Comparison of ENCODE assay signal across 22 mouse cellular contexts in the genomic region with DNA sequence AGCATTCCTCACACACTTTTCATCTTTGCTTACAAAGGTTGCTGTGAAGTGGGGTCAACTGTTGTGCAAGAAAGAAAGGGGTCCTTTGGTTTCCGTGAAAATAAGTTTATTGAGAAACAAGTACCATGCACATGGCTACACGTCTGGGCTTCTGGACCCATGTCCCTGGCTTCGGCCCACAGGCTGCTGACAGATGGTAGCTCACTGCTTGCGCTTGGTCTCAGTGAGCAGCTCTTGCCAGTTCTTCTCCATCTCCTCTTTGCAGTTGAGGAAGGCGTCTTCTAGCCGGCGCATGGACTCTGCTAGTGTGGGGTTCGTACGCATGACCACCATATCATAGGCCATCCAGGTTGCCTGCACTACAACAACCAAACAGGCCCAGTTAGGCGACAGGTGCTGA. TPM values are rescaled to one million over a fixed set of nuclear protein-coding genes. Genes with fewer than 3 reads are reported as not detected.
"Had no signal": no experiment of that assay in that cellular context is flagged by ENCODE, and none has a peak within 500 bp of the region (broad histone marks: within the 10 kb centered on the region; RNA-seq: fewer than 3 reads in every experiment).

No protein-coding gene starts in this region.

- H3K4me3 ChIP-seq: lung, embryonic 15.5 days; midbrain, embryonic 10.5 days; midbrain, embryonic 12.5 days; myocyte; neural tube, embryonic 13.5 days; neural tube, embryonic 15.5 days; stomach, embryonic 15.5 days had no signal

- H3K27me3 ChIP-seq: neural tube, embryonic 15.5 days; stomach, embryonic 15.5 days had no signal

- H3K4me1 ChIP-seq: lung, embryonic 15.5 days; midbrain, embryonic 12.5 days; neural tube, embryonic 13.5 days; neural tube, embryonic 15.5 days; stomach, embryonic 15.5 days had no signal

- ATAC-seq: lung, postnatal 0 days; midbrain, embryonic 16.5 days had no signal

- H3K27ac ChIP-seq: lung, embryonic 15.5 days; macrophage; midbrain, embryonic 10.5 days; midbrain, embryonic 12.5 days; neural tube, embryonic 13.5 days; neural tube, embryonic 15.5 days; stomach, embryonic 15.5 days; stomach, postnatal 0 days had no signal

- DNase-seq: lung, adult 2 months; lung, postnatal 14 days; lung, postnatal 36 days; midbrain, embryonic 14.5 days; right cerebral cortex, postnatal 14 days; thymus, adult 2 months; thymus, postnatal 25 days; thymus, postnatal 4 days had no signal

RNA-seq across cellular contexts. Expression of gene Klhdc7b, which starts 5.4 kb away (rescaled TPM):
- polyA plus RNA-seq: lung, embryonic 15.5 days; lung, postnatal 0 days; macrophage; midbrain, embryonic 10.5 days; midbrain, embryonic 12.5 days; midbrain, embryonic 14.5 days; myocyte; neural tube, embryonic 11.5 days; neural tube, embryonic 13.5 days; spleen, adult 2 months; stomach, embryonic 15.5 days; stomach, postnatal 0 days; urinary bladder, adult 2 months had no signal

RNA-seq across cellular contexts. Expression of gene Odf3b, which starts 11.0 kb away (rescaled TPM):
- polyA plus RNA-seq: macrophage, myocyte had no signal

RNA-seq across cellular contexts. Expression of gene Syce3, which starts 20.2 kb away (rescaled TPM):
- polyA plus RNA-seq: lung, adult 2 months; lung, embryonic 15.5 days; lung, postnatal 0 days; macrophage; midbrain, embryonic 10.5 days; midbrain, embryonic 12.5 days; midbrain, embryonic 14.5 days; midbrain, embryonic 16.5 days; myocyte; neural tube, embryonic 11.5 days; neural tube, embryonic 13.5 days; neural tube, embryonic 15.5 days; spleen, adult 2 months; stomach, embryonic 15.5 days; stomach, postnatal 0 days; thymus, adult 2 months; urinary bladder, adult 2 months had no signal
